Comparison of ENCODE assay signal across 1 mouse cellular context in genomic region chr13:21778814-21779766, GRCm38 (mm10).
TF ChIP-seq lines count a peak whose summit lies in the region.

No protein-coding gene starts in this region.

TF ChIP-seq in CH12.LX, 34 proteins besides CTCF, POLR2A, EP300 and RAD21:
- no peak for TF ChIP-seq ELF1 (IDR thresholded peaks at IDR 0.05; ENCODE audit: low read depth, low read length)
- TF ChIP-seq HCFC1 (IDR thresholded peaks at IDR 0.05; ENCODE audit: low read depth, low read length): peak; percentile 73
- TF ChIP-seq BHLHE40 (IDR thresholded peaks at IDR 0.05; ENCODE audit: low read depth, low read length): peak; percentile 79
- no peak for TF ChIP-seq PAX5 (IDR thresholded peaks at IDR 0.05; ENCODE audit: low read length)
- TF ChIP-seq POLR2AphosphoS2 (IDR thresholded peaks at IDR 0.05; ENCODE audit: low read depth, low read length): peak; percentile 97
- no peak for TF ChIP-seq USF2 (conservative IDR thresholded peaks at IDR 0.05; ENCODE audit: low read depth, low read length)
- peak; percentile 90; the same call in 1 of the 2 replicates for TF ChIP-seq RCOR1 (conservative IDR thresholded peaks at IDR 0.05; ENCODE audit: low read depth, low read length)
- TF ChIP-seq ZC3H11A (IDR thresholded peaks at IDR 0.05; ENCODE audit: low read depth, low read length): no peak
- TF ChIP-seq TCF12 (IDR thresholded peaks at IDR 0.05; ENCODE audit: low read depth, low read length): peak; percentile 57; the same call in 1 of the 2 replicates
- no peak for TF ChIP-seq ZKSCAN1 (IDR thresholded peaks at IDR 0.05; ENCODE audit: borderline replicate concordance, low read depth, low read length)
- peak; percentile 55; the same call in 1 of the 2 replicates for TF ChIP-seq CHD1 (IDR thresholded peaks at IDR 0.05; ENCODE audit: low read depth, low read length)
- TF ChIP-seq GABPA (IDR thresholded peaks at IDR 0.05; ENCODE audit: insufficient replicate concordance, low read depth, low read length): no peak
- TF ChIP-seq USF1 (IDR thresholded peaks at IDR 0.05; ENCODE audit: low read depth, low read length): no peak
- peak; percentile 48; the same call in 1 of the 2 replicates for TF ChIP-seq MAX (IDR thresholded peaks at IDR 0.05; ENCODE audit: low read length)
- TF ChIP-seq JUN (IDR thresholded peaks at IDR 0.05; ENCODE audit: insufficient read depth, low read depth, low read length): no peak
- peak; percentile 76; the same call in 1 of the 2 replicates for TF ChIP-seq TBP (conservative IDR thresholded peaks at IDR 0.05; ENCODE audit: low read depth, low read length)
- 0 out of 2 replicates have a peak, but pooled peaks have one; percentile 28 for TF ChIP-seq IRF4 (IDR thresholded peaks at IDR 0.05; ENCODE audit: low read depth, low read length)
- TF ChIP-seq ZMIZ1 (IDR thresholded peaks at IDR 0.05; ENCODE audit: low read depth, low read length): peak; percentile 99
- TF ChIP-seq MAFK (IDR thresholded peaks at IDR 0.05; ENCODE audit: insufficient replicate concordance, low read length): no peak
- 0 out of 2 replicates have a peak, but pooled peaks have one; percentile 46 for TF ChIP-seq KAT2A (IDR thresholded peaks at IDR 0.05; ENCODE audit: insufficient replicate concordance, low read length)
- peak; percentile 84 for TF ChIP-seq MYC (IDR thresholded peaks at IDR 0.05; ENCODE audit: low read depth, low read length)
- TF ChIP-seq ZNF384 (IDR thresholded peaks at IDR 0.05; ENCODE audit: low read depth, low read length): no peak
- TF ChIP-seq MAZ (IDR thresholded peaks at IDR 0.05; ENCODE audit: low read depth, low read length): peak; percentile 44; the same call in 1 of the 2 replicates
- TF ChIP-seq UBTF (IDR thresholded peaks at IDR 0.05; ENCODE audit: low read depth, low read length): no peak; the same call in 1 of the 2 replicates
- 0 out of 2 replicates have a peak, but pooled peaks have one; percentile 11 for TF ChIP-seq NRF1 (IDR thresholded peaks at IDR 0.05; ENCODE audit: low read depth, low read length)
- TF ChIP-seq SIN3A (IDR thresholded peaks at IDR 0.05; ENCODE audit: low read length): peak; percentile 89
- peak; percentile 13; the same call in 1 of the 2 replicates for TF ChIP-seq SMC3 (IDR thresholded peaks at IDR 0.05; ENCODE audit: low read depth, low read length)
- TF ChIP-seq MXI1 (IDR thresholded peaks at IDR 0.05; ENCODE audit: low read depth, low read length): peak; percentile 71
- no peak for TF ChIP-seq JUND (conservative IDR thresholded peaks at IDR 0.05; ENCODE audit: low read depth, low read length)
- TF ChIP-seq NELFE (IDR thresholded peaks at IDR 0.05; ENCODE audit: low read depth, low read length): peak; percentile 84; the same call in 1 of the 2 replicates
- 0 out of 2 replicates have a peak, but pooled peaks have one; percentile 6 for TF ChIP-seq ETS1 (conservative IDR thresholded peaks at IDR 0.05; ENCODE audit: low read depth, low read length)
- TF ChIP-seq CHD2 (IDR thresholded peaks at IDR 0.05; ENCODE audit: low read length): peak; percentile 94
- TF ChIP-seq E2F4 (IDR thresholded peaks at IDR 0.05; ENCODE audit: insufficient replicate concordance, low read depth, low read length): peak; percentile 97
- peak; percentile 58; the same call in 1 of the 2 replicates for TF ChIP-seq MEF2A (IDR thresholded peaks at IDR 0.05; ENCODE audit: borderline replicate concordance, low read depth, low read length)
